Mouse (Mus musculus): Measurements from ENCODE around the gene Usp35. TPM values are rescaled to one million over a fixed set of nuclear protein-coding genes. Genes with fewer than 3 reads are reported as not detected.

The Usp35 gene
- total and polyA plus RNA-seq, 2 experiments from 2014 or later: 3.8 to 15.0 TPM

DNA sequence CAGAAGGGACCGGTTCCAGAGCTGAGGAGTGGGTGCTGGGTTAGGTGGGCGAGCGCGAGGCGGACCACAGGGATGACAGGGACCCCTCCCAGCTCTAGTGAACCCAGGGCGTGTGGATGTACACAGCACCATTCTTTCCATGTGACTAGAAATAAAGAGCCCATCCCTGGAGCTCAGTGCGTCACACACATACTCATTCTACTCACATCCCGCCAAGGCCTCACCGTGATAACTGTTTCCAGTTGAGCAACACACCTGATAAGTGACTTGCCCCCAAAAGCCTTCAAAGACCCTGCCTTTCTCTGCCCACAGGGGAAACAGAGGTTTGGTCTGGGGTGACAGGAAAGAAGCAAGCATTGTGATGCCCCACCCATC is 834 bp upstream of the Usp35 start:
- peak overlapping the region; percentile 67; the same call in 1 of the 2 replicates for H3K27ac ChIP-seq (ENCODE audit: low read depth, low read length)
- H3K4me1 ChIP-seq (ENCODE audit: insufficient read depth): peaks cover 14% of the 10 kb centered on the region
- no peaks in the 10 kb centered on the region for H3K9me3 ChIP-seq (ENCODE audit: low read length)
- ATAC-seq: peak; percentile 59
- 2% methylated on average over 9 of the region's 9 CpGs for WGBS
- H3K9ac ChIP-seq: peak overlapping the region; percentile 76
- no peak for TF ChIP-seq CTCF (IDR thresholded peaks at IDR 0.05; ENCODE audit: low read depth)
- H3K27me3 ChIP-seq (ENCODE audit: insufficient read depth, low read length): no peaks in the 10 kb centered on the region
- no peak for DNase-seq
- H3K36me3 ChIP-seq (ENCODE audit: insufficient read depth): no peaks in the 10 kb centered on the region
- H3K4me2 ChIP-seq (ENCODE audit: low read depth): peak overlapping the region; percentile 58
- H3K4me3 ChIP-seq (ENCODE audit: low read depth, low read length): peak overlapping the region; percentile 91

DNA sequence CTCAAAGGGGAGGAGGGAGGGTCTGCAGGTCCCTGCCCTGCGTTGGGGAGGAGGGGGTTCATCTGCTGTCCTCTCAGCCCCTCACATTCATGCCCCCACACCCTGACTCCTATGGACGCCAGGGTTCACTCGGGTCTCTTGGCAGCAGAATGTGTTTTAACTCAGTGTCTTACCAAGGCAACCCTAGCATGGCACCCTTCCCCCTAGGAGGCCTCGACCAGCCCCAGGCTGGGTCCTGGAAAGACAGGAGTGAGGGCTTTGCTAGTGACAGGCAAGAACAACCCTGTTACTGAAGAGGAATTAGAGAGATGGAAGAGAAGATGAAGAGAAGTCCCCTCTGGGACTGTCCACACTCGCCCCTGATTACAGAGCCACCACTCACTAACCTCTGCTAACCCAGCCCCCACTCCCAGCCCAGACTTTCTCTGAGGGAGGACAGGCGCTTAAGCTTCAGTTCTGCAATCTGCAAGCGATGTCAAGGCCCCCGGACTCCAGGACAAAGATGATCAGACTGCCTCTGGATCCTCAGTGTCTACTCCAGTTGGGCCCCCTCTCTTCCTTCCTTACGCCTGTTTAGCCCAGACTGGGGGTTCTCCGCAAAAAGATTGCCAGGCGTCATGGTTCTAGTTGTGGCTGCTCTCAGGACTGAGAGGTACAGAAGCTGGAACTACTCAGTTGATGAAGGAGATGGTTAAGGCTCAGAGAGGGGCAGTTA is 732 bp downstream of the Usp35 start:
- ATAC-seq: no peak
- WGBS: 62% methylated on average over 11 of the region's 11 CpGs
- TF ChIP-seq CTCF (IDR thresholded peaks at IDR 0.05; ENCODE audit: low read depth): no peak
- H3K9me3 ChIP-seq (ENCODE audit: low read length): no peaks in the 10 kb centered on the region
- peak overlapping the region; percentile 76 for H3K9ac ChIP-seq
- H3K4me1 ChIP-seq (ENCODE audit: insufficient read depth): peaks cover 14% of the 10 kb centered on the region
- H3K27ac ChIP-seq (ENCODE audit: low read depth, low read length): no peak overlapping the region
- H3K36me3 ChIP-seq (ENCODE audit: insufficient read depth): no peaks in the 10 kb centered on the region
- no peak for DNase-seq
- H3K27me3 ChIP-seq (ENCODE audit: insufficient read depth, low read length): peaks cover 7% of the 10 kb centered on the region; the same call in 1 of the 2 replicates
- peak overlapping the region; percentile 91 for H3K4me3 ChIP-seq (ENCODE audit: low read depth, low read length)
- H3K4me2 ChIP-seq (ENCODE audit: low read depth): peak overlapping the region; percentile 80

DNA sequence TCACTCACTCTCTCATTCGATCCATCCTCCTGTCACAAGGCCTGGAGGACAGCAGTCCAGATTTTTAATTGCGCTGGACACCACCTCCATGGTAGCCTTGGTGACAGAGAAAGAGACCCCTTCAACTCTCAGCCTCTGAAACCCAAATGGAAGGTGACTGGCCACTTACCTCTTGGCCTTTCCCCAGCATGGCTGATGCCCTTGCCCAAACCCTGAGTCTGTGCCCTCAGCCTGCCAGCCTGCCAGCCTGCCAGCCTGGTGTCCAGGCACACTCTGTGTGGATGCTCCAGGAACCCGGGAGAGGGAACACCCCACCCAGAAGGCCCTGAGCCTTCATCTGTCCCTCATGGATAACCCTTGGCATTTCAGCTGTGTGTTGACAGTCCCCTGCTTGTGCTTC is 2.1 kb downstream of the Usp35 start:
- H3K4me3 ChIP-seq (ENCODE audit: low read depth, low read length): no peak overlapping the region
- no peak overlapping the region for H3K27ac ChIP-seq (ENCODE audit: low read depth, low read length)
- 79% methylated on average over 3 of the region's 3 CpGs for WGBS
- no peak for DNase-seq
- peaks cover 14% of the 10 kb centered on the region for H3K4me1 ChIP-seq (ENCODE audit: insufficient read depth)
- peaks cover 10% of the 10 kb centered on the region; the same call in 1 of the 2 replicates for H3K27me3 ChIP-seq (ENCODE audit: insufficient read depth, low read length)
- ATAC-seq: no peak
- H3K36me3 ChIP-seq (ENCODE audit: insufficient read depth): no peaks in the 10 kb centered on the region
- no peak for TF ChIP-seq CTCF (IDR thresholded peaks at IDR 0.05; ENCODE audit: low read depth)
- no peaks in the 10 kb centered on the region for H3K9me3 ChIP-seq (ENCODE audit: low read length)
- no peak overlapping the region for H3K4me2 ChIP-seq (ENCODE audit: low read depth)
- H3K9ac ChIP-seq: 0 out of 2 replicates have a peak overlapping the region, but pooled peaks have one; percentile 6

DNA sequence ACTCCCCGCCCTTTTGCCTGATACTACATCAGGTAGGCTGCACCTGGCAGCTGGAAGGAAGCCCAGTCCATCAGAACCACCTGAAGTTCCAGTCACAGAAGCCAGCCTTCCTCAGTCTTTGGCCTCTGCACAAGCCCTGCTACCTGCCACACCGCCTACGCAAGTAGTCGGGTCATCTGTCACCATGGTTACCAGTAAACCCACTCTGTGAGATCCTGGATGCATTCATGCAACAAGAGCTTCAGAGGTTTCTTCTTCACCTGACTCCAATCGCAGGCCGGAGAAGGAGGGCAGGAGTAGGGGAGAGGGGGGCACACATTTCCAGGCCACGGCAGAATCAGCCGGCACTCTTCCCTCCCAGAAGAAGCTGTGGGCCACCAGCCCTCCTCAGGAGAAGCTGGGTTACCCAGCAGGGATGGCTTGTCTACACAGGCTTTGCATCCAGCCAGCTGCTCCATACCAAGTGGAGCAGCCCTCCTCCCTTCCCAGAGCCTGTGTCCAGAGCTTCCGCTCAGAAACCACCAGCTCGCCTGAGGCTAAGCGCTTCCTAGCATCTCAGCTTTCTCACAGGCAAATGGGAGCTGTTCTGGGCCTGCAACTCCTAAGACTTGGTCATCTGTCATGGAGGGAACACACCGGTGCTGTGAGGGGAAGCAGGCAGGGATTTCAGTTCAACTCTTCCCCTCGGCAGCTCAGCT is 2.8 kb downstream of the Usp35 start:
- Histone ChIP-seq H3K9ac (no peak overlapping the region), H3K27ac (ENCODE audit: low read depth, low read length) (no peak overlapping the region), H3K9me3 (ENCODE audit: low read length) (no peaks in the 10 kb centered on the region), H3K4me3 (ENCODE audit: low read depth, low read length) (no peak overlapping the region), H3K36me3 (ENCODE audit: insufficient read depth) (no peaks in the 10 kb centered on the region), H3K4me2 (ENCODE audit: low read depth) (no peak overlapping the region), H3K4me1 (ENCODE audit: insufficient read depth) (peaks cover 14% of the 10 kb centered on the region), H3K27me3 (ENCODE audit: insufficient read depth, low read length) (peaks cover 10% of the 10 kb centered on the region; the same call in 1 of the 2 replicates)
- 74% methylated on average over 13 of the region's 13 CpGs for WGBS
- TF ChIP-seq CTCF (IDR thresholded peaks at IDR 0.05; ENCODE audit: low read depth): no peak
- DNase-seq (no peak), ATAC-seq (no peak)

DNA sequence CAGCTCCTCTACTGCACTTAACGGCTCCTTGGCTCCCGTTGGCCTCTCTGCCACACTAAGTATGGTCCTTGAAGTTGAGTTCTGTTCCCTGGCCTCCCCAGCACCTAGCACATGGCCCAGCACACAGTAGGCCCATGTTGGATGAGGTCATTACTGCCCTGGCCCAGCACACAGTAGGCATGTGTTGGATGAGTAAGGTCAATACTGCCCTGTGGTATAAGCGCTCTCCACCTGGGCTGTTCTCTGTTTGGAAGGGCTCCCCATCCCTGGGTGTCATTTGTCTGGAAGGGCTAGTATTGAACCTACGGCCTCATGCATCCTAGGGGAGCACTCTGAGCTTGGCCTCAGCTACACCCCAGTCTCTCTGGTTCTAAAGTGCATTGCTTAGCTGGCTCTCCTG is 4.4 kb downstream of the Usp35 start:
- no peak for DNase-seq
- no peak overlapping the region for H3K4me2 ChIP-seq (ENCODE audit: low read depth)
- H3K27me3 ChIP-seq (ENCODE audit: insufficient read depth, low read length): peaks cover 10% of the 10 kb centered on the region; the same call in 1 of the 2 replicates
- H3K27ac ChIP-seq (ENCODE audit: low read depth, low read length): no peak overlapping the region
- peaks cover 7% of the 10 kb centered on the region; the same call in 1 of the 2 replicates for H3K4me1 ChIP-seq (ENCODE audit: insufficient read depth)
- TF ChIP-seq CTCF (IDR thresholded peaks at IDR 0.05; ENCODE audit: low read depth): no peak
- no peak for ATAC-seq
- H3K36me3 ChIP-seq (ENCODE audit: insufficient read depth): 0 out of 2 replicates have a peak, but pooled peaks cover 6% of the 10 kb centered on the region
- no peak overlapping the region for H3K9ac ChIP-seq
- H3K4me3 ChIP-seq (ENCODE audit: low read depth, low read length): no peak overlapping the region
- no peaks in the 10 kb centered on the region for H3K9me3 ChIP-seq (ENCODE audit: low read length)
- 96% methylated on average over 4 of the region's 4 CpGs for WGBS

DNA sequence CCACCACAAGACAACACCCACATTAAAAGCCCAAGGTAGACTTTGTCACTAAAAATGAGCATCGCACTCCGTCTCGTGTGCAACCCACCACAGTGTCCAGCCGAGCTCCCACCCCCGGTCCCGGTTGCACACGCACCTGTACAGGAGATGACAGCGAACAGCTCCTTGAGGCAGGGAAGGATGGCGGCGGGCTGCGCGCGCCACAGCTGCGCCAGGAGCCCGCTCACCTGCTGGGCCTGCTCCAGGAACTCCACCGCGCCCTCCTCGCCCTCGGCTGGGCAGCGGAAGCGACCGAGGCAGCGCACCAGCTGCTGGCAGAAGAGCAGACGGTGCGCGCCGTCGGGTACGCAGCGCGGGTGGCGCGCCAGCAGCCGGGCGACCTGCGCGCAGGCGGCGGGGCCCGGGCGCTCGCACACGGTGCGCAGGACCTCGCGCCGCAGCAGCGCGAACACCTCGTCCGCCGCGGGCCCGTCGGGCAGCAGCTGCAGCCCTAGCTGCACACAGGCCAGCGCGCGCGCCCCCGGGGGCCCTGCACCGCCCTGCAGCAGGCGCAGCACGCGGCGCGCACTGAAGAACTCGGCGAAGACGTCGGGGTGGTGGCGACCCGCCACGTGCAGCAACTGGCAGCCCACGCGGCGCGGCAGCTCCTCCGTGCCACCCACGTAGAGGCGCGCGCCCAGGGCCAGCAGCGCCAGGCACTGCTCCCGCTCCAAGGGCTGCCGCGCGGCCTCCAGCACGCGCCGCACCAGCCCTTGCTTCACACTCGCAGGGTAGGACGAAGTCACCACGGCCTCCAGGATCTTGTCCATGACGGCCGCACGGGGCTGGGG is 6.4 kb downstream of the Usp35 start:
- peaks cover 24% of the 10 kb centered on the region for H3K36me3 ChIP-seq (ENCODE audit: insufficient read depth)
- H3K27me3 ChIP-seq (ENCODE audit: insufficient read depth, low read length): peaks cover 10% of the 10 kb centered on the region; the same call in 1 of the 2 replicates
- no peaks in the 10 kb centered on the region for H3K9me3 ChIP-seq (ENCODE audit: low read length)
- ATAC-seq: peak; percentile 79
- H3K9ac ChIP-seq: peak overlapping the region; percentile 22; the same call in 1 of the 2 replicates
- H3K4me3 ChIP-seq (ENCODE audit: low read depth, low read length): peak overlapping the region; percentile 29
- peak; percentile 65 for DNase-seq
- TF ChIP-seq CTCF (IDR thresholded peaks at IDR 0.05; ENCODE audit: low read depth): no peak
- no peaks in the 10 kb centered on the region for H3K4me1 ChIP-seq (ENCODE audit: insufficient read depth)
- WGBS: 16% methylated on average over 95 of the region's 96 CpGs
- H3K4me2 ChIP-seq (ENCODE audit: low read depth): peak overlapping the region; percentile 53
- no peak overlapping the region for H3K27ac ChIP-seq (ENCODE audit: low read depth, low read length)
